Mouse (Mus musculus) forebrain, postnatal 0 days (tissue): Measurements from ENCODE around the gene Ooep. TPM values are rescaled to one million over a fixed set of nuclear protein-coding genes. Genes with fewer than 3 reads are reported as not detected.

Experiments used
- ATAC-seq: fragments of 200-750 bp; cut with Nextera tagmentation; 2 replicates; pipeline ENCODE4 v1.8.0; 2017; ENCODE audit warnings: mild to moderate bottlenecking, moderate library complexity
- DNase-seq: peaks from one replicate; pipeline ENCODE4 v3.0.0-alpha.2; 2015
- H3K27ac ChIP-seq: fragments of 300-500 bp; sonication (generic); 2 replicates; pipeline ENCODE4 v1.5.1; 2014; ENCODE audit warnings: low read depth, mild to moderate bottlenecking, antibody characterized with exemption, low read length, moderate library complexity, mixed read lengths
- H3K27me3 ChIP-seq: fragments of 300-500 bp; sonication (generic); 2 replicates; pipeline ENCODE4 v1.6.1; 2014; ENCODE audit warnings: mild to moderate bottlenecking, low read length, mixed read lengths; ENCODE audit not compliant: insufficient read depth
- H3K36me3 ChIP-seq: fragments of 300-500 bp; sonication (generic); 2 replicates; pipeline ENCODE4 v1.6.1; 2014; ENCODE audit warnings: mild to moderate bottlenecking, moderate library complexity; ENCODE audit not compliant: insufficient read depth
- H3K4me1 ChIP-seq: fragments of 300-500 bp; sonication (generic); 2 replicates; pipeline ENCODE4 v1.6.1; 2014; ENCODE audit warnings: antibody characterized with exemption; ENCODE audit not compliant: insufficient read depth
- H3K4me2 ChIP-seq: fragments of 300-500 bp; sonication (generic); 2 replicates; pipeline ENCODE4 v1.6.1; 2014; ENCODE audit warnings: low read depth, mild to moderate bottlenecking, moderate library complexity
- H3K4me3 ChIP-seq: fragments of 300-500 bp; sonication (generic); 2 replicates; pipeline ENCODE4 v1.5.1; 2014; ENCODE audit warnings: low read depth, low read length, mixed read lengths
- H3K9ac ChIP-seq: fragments of 300-500 bp; sonication (generic); 2 replicates; pipeline ENCODE4 v1.6.1; 2014; ENCODE audit warnings: mild to moderate bottlenecking
- H3K9me3 ChIP-seq: fragments of 300-500 bp; sonication (generic); 2 replicates; pipeline ENCODE4 v1.6.1; 2016; ENCODE audit warnings: low read length
- CTCF ChIP-seq: sonication (generic); IDR thresholded peaks from 2 replicates; pipeline ENCODE4 v1.5.1; 2016; ENCODE audit warnings: antibody characterized with exemption, control low read depth, low read depth
- WGBS: fragments of 180-500 bp; shearing (Covaris S2); extraction: QIAGEN DNeasy Blood & Tissue Kit; methylation state at CpG from one replicate; pipeline ENCODE4 v1.1.7; 2014; 5-methylcytosine and 5-hydroxymethylcytosine counted together
- polyA plus RNA-seq: library from polyadenylated mRNA; unstranded; fragments of >200 nt; fragmentation: Nextera tagmentation; extraction: Ambion mirVana; gene quantifications from 2 replicates; pipeline ENCODE4 v1.2.1, GENCODE M21; 2015
- total RNA-seq: library from RNA; depleted of rRNA; stranded (reverse); fragments of >200 nt; gene quantifications from 2 replicates; pipeline ENCODE4 v1.2.3, GENCODE M21; 2014; rRNA removed

The Ooep gene
- total RNA-seq (3.5 and 5.1 TPM in 2 replicates), polyA plus RNA-seq (4.2 and 5.2 TPM in 2 replicates)

- ATAC-seq (peak; percentile 97), DNase-seq (peak; percentile 81)
- TF ChIP-seq CTCF: 0 out of 2 replicates have a peak, but pooled peaks have one; percentile 11
- no peaks in the 10 kb centered on the region for H3K9me3 ChIP-seq
- H3K4me3 ChIP-seq: peak within 1 kb of the TSS; percentile 38
- peak within 1 kb of the TSS; percentile 56 for H3K9ac ChIP-seq
- H3K36me3 ChIP-seq: no peaks in the 10 kb centered on the region
- H3K27ac ChIP-seq: peak within 1 kb of the TSS; percentile 50; the same call in 1 of the 2 replicates
- H3K4me1 ChIP-seq: no peaks in the 10 kb centered on the region
- H3K4me2 ChIP-seq: peak within 1 kb of the TSS; percentile 68
- no peaks in the 10 kb centered on the region for H3K27me3 ChIP-seq
- 5% methylated on average over 22 of the region's 23 CpGs for WGBS
Measured at GRCm38 (mm10) chr9:78378113-78378785, at the start of gene Ooep. Ooep (minus strand) TSS chr9:78378725.

- WGBS: 90% methylated on average over 6 of the region's 6 CpGs
- no peak for TF ChIP-seq CTCF
- H3K9ac ChIP-seq: no peak overlapping the region
- no peaks in the 10 kb centered on the region for H3K4me1 ChIP-seq
- no peak overlapping the region for H3K4me2 ChIP-seq
- H3K36me3 ChIP-seq: no peaks in the 10 kb centered on the region
- no peak for DNase-seq
- ATAC-seq: no peak
- H3K9me3 ChIP-seq: no peaks in the 10 kb centered on the region
- H3K27ac ChIP-seq: no peak overlapping the region
- no peak overlapping the region for H3K4me3 ChIP-seq
- H3K27me3 ChIP-seq: no peaks in the 10 kb centered on the region
Measured at GRCm38 (mm10) chr9:78428185-78428584, 49.7 kb upstream of the Ooep start.

- no peaks in the 10 kb centered on the region for H3K36me3 ChIP-seq
- H3K4me1 ChIP-seq: no peaks in the 10 kb centered on the region
- H3K9ac ChIP-seq: peak overlapping the region; percentile 31
- peak overlapping the region; percentile 27 for H3K4me3 ChIP-seq
- peak; percentile 66 for ATAC-seq
- no peak for DNase-seq
- no peak overlapping the region for H3K27ac ChIP-seq
- H3K9me3 ChIP-seq: no peaks in the 10 kb centered on the region
- H3K4me2 ChIP-seq: peak overlapping the region; percentile 47
- 35% methylated on average over 27 of the region's 27 CpGs for WGBS
- no peak for TF ChIP-seq CTCF
- H3K27me3 ChIP-seq: no peaks in the 10 kb centered on the region
Measured at GRCm38 (mm10) chr9:78427362-78427781, 48.8 kb upstream of the Ooep start.

- H3K27me3 ChIP-seq: peaks cover 11% of the 10 kb centered on the region; the same call in 1 of the 2 replicates
- H3K27ac ChIP-seq: no peak overlapping the region
- no peaks in the 10 kb centered on the region for H3K9me3 ChIP-seq
- no peak for ATAC-seq
- H3K9ac ChIP-seq: no peak overlapping the region
- WGBS: 86% methylated on average over 7 of the region's 7 CpGs
- DNase-seq: no peak
- no peaks in the 10 kb centered on the region for H3K36me3 ChIP-seq
- no peak for TF ChIP-seq CTCF
- no peak overlapping the region for H3K4me3 ChIP-seq
- H3K4me1 ChIP-seq: no peaks in the 10 kb centered on the region
- no peak overlapping the region for H3K4me2 ChIP-seq
Measured at GRCm38 (mm10) chr9:78401596-78401995, 23.1 kb upstream of the Ooep start.

GRCm38 (mm10) chr9:78400570-78400969 lies 22.0 kb upstream of the Ooep start:
- Histone ChIP-seq H3K4me2 (no peak overlapping the region), H3K4me3 (no peak overlapping the region), H3K36me3 (no peaks in the 10 kb centered on the region), H3K27me3 (peaks cover 22% of the 10 kb centered on the region), H3K9me3 (no peaks in the 10 kb centered on the region), H3K9ac (no peak overlapping the region), H3K4me1 (no peaks in the 10 kb centered on the region), H3K27ac (no peak overlapping the region)
- 86% methylated on average over 5 of the region's 5 CpGs for WGBS
- no peak for TF ChIP-seq CTCF
- DNase-seq: no peak
- ATAC-seq: no peak

GRCm38 (mm10) chr9:78396517-78396916 lies 18.0 kb upstream of the Ooep start:
- H3K27me3 ChIP-seq: peaks cover 44% of the 10 kb centered on the region
- ATAC-seq (no peak), DNase-seq (no peak)
- no peak overlapping the region for H3K4me3 ChIP-seq
- no peak for TF ChIP-seq CTCF
- no peak overlapping the region for H3K9ac ChIP-seq
- H3K27ac ChIP-seq: no peak overlapping the region
- no peaks in the 10 kb centered on the region for H3K4me1 ChIP-seq
- 59% methylated on average over 9 of the region's 9 CpGs for WGBS
- H3K4me2 ChIP-seq: no peak overlapping the region; the same call in 1 of the 2 replicates
- H3K36me3 ChIP-seq: no peaks in the 10 kb centered on the region
- H3K9me3 ChIP-seq: no peaks in the 10 kb centered on the region

- ATAC-seq (peak; percentile 95), DNase-seq (peak; percentile 71)
- H3K9me3 ChIP-seq: no peaks in the 10 kb centered on the region
- peaks cover 44% of the 10 kb centered on the region for H3K27me3 ChIP-seq
- no peak within 1 kb of the TSS for H3K27ac ChIP-seq
- H3K4me2 ChIP-seq: peak within 1 kb of the TSS; percentile 49
- H3K9ac ChIP-seq: 0 out of 2 replicates have a peak within 1 kb of the TSS, but pooled peaks have one; percentile 10
- 7% methylated on average over 88 of the region's 93 CpGs for WGBS
- peak within 1 kb of the TSS; percentile 37 for H3K4me3 ChIP-seq
- H3K36me3 ChIP-seq: no peaks in the 10 kb centered on the region
- no peaks in the 10 kb centered on the region for H3K4me1 ChIP-seq
- TF ChIP-seq CTCF: no peak
Measured at GRCm38 (mm10) chr9:78395630-78396351, 17.3 kb upstream of the Ooep start, which contains the start of gene Ddx43. Ddx43 (plus strand) TSS chr9:78395777.
